Mouse (Mus musculus) midbrain, postnatal 0 days (tissue): ENCODE measurements around the gene Elovl1. TPM values are rescaled to one million over a fixed set of nuclear protein-coding genes. Genes with fewer than 3 reads are reported as not detected.

Experiments used
- ATAC-seq: fragments of 200-750 bp; cut with Nextera tagmentation; 2 replicates; pipeline ENCODE4 v1.8.0; 2017; ENCODE audit warnings: moderate number of reproducible peaks, mild to moderate bottlenecking, moderate TSS enrichment, moderate library complexity; ENCODE audit not compliant: low FRiP score
- DNase-seq: peaks from one replicate; pipeline ENCODE4 v3.0.0-alpha.2; 2015; ENCODE audit warnings: low spot score
- H3K27ac ChIP-seq: fragments of 300-500 bp; sonication (generic); 2 replicates; pipeline ENCODE4 v1.5.1; 2014; ENCODE audit warnings: low read depth, mild to moderate bottlenecking, low read length, mixed read lengths
- H3K27me3 ChIP-seq: fragments of 300-500 bp; sonication (generic); 2 replicates; pipeline ENCODE4 v1.6.1; 2014; ENCODE audit warnings: low read length, control low read depth, mixed read lengths; ENCODE audit not compliant: insufficient read depth
- H3K36me3 ChIP-seq: fragments of 300-500 bp; sonication (generic); 2 replicates; pipeline ENCODE4 v1.6.1; 2014; ENCODE audit warnings: low read length, control low read depth, mixed read lengths; ENCODE audit not compliant: insufficient read depth
- H3K4me1 ChIP-seq: fragments of 300-500 bp; sonication (generic); 2 replicates; pipeline ENCODE4 v1.6.1; 2014; ENCODE audit warnings: mild to moderate bottlenecking, control low read depth, antibody characterized with exemption, low read length, mixed read lengths; ENCODE audit not compliant: insufficient read depth
- H3K4me2 ChIP-seq: fragments of 300-500 bp; sonication (generic); 2 replicates; pipeline ENCODE4 v1.6.1; 2014; ENCODE audit warnings: low read depth, mild to moderate bottlenecking, low read length, mixed read lengths; ENCODE audit not compliant: poor library complexity, severe bottlenecking
- H3K4me3 ChIP-seq: fragments of 300-500 bp; sonication (generic); 2 replicates; pipeline ENCODE4 v1.5.1; 2014; ENCODE audit warnings: low read depth, mild to moderate bottlenecking, low read length, moderate library complexity
- H3K9ac ChIP-seq: fragments of 300-500 bp; sonication (generic); replicated peaks from 2 replicates; pipeline ENCODE4 v1.6.1; 2014; ENCODE audit warnings: mild to moderate bottlenecking, low read length, moderate library complexity, mixed read lengths; ENCODE audit not compliant: poor library complexity, severe bottlenecking
- H3K9me3 ChIP-seq: fragments of 300-500 bp; sonication (generic); 2 replicates; pipeline ENCODE4 v1.6.1; 2016; ENCODE audit warnings: low read length, control low read depth
- CTCF ChIP-seq: IDR thresholded peaks from 2 replicates; pipeline ENCODE4 v1.5.1; 2016; ENCODE audit warnings: antibody characterized with exemption, mild to moderate bottlenecking
- WGBS: fragments of 180-500 bp; shearing (Covaris S2); extraction: QIAGEN DNeasy Blood & Tissue Kit; methylation state at CpG from one replicate; pipeline ENCODE4 v1.1.7; 2014; 5-methylcytosine and 5-hydroxymethylcytosine counted together
- polyA plus RNA-seq: library from polyadenylated mRNA; unstranded; fragments of >200 nt; fragmentation: Nextera tagmentation; extraction: Ambion mirVana; gene quantifications from 2 replicates; pipeline ENCODE4 v1.2.1, GENCODE M21; 2015
- total RNA-seq: library from RNA; depleted of rRNA; stranded (reverse); fragments of >200 nt; gene quantifications from 2 replicates; pipeline ENCODE4 v1.2.3, GENCODE M21; 2014; rRNA removed

The Elovl1 gene
- 22.1 and 23.6 TPM in 2 replicates for total RNA-seq
- polyA plus RNA-seq = 23.8 and 28.2 TPM in 2 replicates

DNA sequence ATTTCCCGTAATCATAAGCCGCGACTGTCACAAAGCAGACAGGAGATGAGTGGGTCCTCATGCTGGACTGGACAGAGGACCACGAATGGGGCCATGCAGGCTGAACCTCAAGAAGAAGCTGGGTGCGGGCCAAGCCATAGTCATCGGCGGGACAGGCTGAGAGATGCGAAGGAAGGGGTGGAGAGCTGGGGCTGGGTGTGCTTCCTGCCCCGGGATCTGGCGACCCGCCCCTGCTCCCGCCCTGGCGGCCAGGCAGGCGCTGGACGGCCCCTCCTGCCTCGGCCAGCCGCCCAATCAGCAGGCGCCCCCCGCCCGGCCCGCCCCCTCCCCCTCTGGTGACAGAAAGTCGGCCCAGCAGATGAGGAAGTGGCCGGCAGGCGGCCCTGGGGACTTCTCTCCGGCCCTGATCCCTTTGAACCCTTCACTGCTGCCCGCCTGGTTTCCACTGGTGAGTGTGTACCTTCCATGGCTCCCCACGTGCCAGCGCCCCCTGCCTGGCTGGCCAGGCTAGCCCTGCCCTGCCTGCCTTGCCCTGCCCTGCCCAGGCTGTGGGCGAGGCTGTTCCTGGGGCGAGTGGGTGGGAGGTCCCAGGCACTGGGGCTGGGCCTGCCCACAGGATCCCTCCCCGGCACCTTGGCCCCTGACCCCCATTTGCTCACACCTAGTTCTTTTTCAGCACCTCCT, at the start of gene Elovl1:
TSS of gene Elovl1 (plus strand) at position 326 of the 684 bp plus-strand sequence.
- Histone ChIP-seq H3K9me3 (no peaks in the 10 kb centered on the region), H3K4me1 (0 out of 2 replicates have a peak, but pooled peaks cover 3% of the 10 kb centered on the region), H3K9ac (peak within 1 kb of the TSS; percentile 68), H3K36me3 (peaks cover 11% of the 10 kb centered on the region), H3K4me2 (peak within 1 kb of the TSS; percentile 89), H3K4me3 (peak within 1 kb of the TSS; percentile 49), H3K27ac (peak within 1 kb of the TSS; percentile 39), H3K27me3 (no peaks in the 10 kb centered on the region)
- peak; percentile 64 for TF ChIP-seq CTCF
- WGBS = 2% methylated on average over 28 of the region's 31 CpGs
- ATAC-seq (peak; percentile 88), DNase-seq (peak; percentile 78)

DNA sequence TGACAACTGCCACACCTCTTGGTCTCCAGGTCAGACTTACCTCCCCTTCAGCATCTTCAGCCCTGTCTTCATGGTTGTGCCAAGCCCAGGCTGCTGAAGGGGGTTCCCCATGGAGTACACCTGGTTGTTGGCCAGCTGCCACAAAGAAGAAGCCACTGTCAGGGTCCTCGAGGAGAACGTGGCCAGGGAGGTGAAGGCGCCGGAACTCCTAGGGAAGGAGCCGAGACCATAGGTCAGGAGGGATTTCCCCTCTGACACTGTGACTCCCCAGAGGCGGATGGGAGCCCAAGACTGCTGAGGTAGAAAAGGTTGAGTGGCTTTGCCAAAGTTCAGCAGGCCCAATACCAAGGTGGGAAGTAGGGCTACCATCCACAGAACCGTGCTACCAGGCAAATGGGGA, 44.6 kb upstream of the Elovl1 start:
- no peak for ATAC-seq
- no peak overlapping the region for H3K4me2 ChIP-seq
- peaks cover 89% of the 10 kb centered on the region for H3K36me3 ChIP-seq
- no peaks in the 10 kb centered on the region for H3K9me3 ChIP-seq
- H3K27ac ChIP-seq = no peak overlapping the region
- no peak for TF ChIP-seq CTCF
- H3K27me3 ChIP-seq = no peaks in the 10 kb centered on the region
- no peak overlapping the region for H3K9ac ChIP-seq
- 95% methylated on average over 7 of the region's 7 CpGs for WGBS
- H3K4me1 ChIP-seq = no peaks in the 10 kb centered on the region
- no peak overlapping the region for H3K4me3 ChIP-seq
- DNase-seq = no peak

DNA sequence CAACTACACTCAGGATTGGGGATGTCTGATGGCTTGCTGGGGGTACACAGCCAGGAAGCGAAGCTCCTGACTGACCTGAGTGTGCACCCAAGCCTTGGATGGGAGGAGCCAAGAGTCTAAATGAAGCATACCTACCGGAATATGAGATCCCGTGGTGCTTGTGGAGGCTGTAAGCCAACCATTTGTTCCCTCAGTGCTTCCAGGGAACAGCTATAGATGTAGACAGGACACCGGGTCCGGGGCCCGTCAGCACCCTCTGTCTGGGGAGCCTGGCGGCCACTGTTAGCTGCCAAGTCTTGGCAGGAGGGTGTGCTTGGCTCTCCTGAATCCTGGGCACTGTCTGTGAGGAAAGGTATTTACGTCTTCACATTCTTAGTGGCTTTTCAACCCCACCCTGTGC, 40.6 kb upstream of the Elovl1 start:
- WGBS = 91% methylated on average over 8 of the region's 8 CpGs
- Histone ChIP-seq H3K36me3 (peaks cover 97% of the 10 kb centered on the region), H3K4me1 (no peaks in the 10 kb centered on the region), H3K9ac (no peak overlapping the region), H3K4me3 (no peak overlapping the region), H3K9me3 (no peaks in the 10 kb centered on the region), H3K27me3 (no peaks in the 10 kb centered on the region), H3K27ac (no peak overlapping the region), H3K4me2 (no peak overlapping the region)
- TF ChIP-seq CTCF = no peak
- no peak for DNase-seq
- no peak for ATAC-seq

DNA sequence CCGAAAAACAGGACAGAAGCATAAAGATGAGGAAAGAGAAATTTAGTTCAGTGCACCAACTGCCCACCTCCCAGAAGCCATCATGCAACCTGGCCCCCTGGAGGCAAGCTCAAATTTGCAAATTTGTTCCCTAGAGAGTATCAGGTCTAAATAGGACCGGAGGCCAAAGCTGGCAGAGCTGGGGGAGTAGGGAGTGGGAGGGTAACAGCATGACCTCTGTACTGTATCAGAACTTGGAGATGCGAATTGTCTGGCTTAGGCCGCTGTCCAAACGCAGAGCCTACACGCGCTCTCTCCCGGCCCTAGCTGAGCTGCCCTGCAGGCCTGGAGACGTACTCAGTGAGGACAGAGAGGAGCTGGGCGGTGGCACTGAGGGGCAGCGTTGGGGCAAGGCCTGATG, 37.7 kb upstream of the Elovl1 start:
- Histone ChIP-seq H3K27ac (no peak overlapping the region), H3K4me2 (no peak overlapping the region), H3K4me1 (no peaks in the 10 kb centered on the region), H3K9ac (no peak overlapping the region), H3K27me3 (no peaks in the 10 kb centered on the region), H3K4me3 (no peak overlapping the region), H3K36me3 (peaks cover 98% of the 10 kb centered on the region), H3K9me3 (no peaks in the 10 kb centered on the region)
- DNase-seq = no peak
- 91% methylated on average over 11 of the region's 11 CpGs for WGBS
- TF ChIP-seq CTCF = no peak
- no peak for ATAC-seq

DNA sequence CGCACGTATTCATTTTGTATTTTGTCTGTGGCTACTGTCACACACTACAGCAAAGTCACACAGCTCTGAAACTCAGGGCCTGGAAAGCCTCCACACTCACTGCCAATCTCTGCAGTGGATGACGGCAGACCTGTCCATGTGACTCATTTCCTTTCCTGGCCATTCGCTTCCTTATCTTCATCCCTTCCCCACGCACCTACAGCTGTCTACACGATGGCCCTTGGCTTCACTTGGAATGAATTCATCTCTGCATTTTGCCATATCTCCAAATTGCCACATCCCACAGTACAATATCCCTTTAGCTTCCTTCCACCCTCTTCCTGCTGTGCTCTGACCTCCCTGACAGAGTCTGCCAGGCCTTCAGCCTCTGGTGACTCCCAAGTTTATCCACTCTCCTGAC, 33.4 kb upstream of the Elovl1 start:
- peaks cover 92% of the 10 kb centered on the region for H3K36me3 ChIP-seq
- no peak for TF ChIP-seq CTCF
- H3K4me1 ChIP-seq = no peaks in the 10 kb centered on the region
- H3K27me3 ChIP-seq = no peaks in the 10 kb centered on the region
- no peak overlapping the region for H3K4me2 ChIP-seq
- H3K9me3 ChIP-seq = no peaks in the 10 kb centered on the region
- ATAC-seq (no peak), DNase-seq (no peak)
- no peak overlapping the region for H3K27ac ChIP-seq
- no peak overlapping the region for H3K9ac ChIP-seq
- H3K4me3 ChIP-seq = no peak overlapping the region
- WGBS = 92% methylated on average over 6 of the region's 6 CpGs

DNA sequence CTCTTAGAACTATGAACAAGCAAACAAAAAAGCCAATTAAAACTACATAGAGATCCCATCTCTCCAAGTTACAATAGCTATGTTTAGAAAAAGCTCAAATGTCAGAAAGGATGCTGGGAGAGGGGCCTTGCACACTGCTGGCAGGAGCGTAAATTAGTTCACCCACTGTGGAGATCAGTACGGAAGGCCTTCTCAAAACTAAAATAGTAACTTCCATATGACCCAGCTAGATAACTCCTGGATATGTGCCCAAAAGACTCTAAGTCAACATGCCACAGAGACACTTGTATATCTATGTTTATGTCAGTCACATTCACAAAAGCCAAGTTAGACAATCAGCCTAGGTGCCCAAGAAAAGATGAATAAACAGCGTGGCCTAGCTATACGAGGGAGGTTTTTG, 32.6 kb upstream of the Elovl1 start:
- Histone ChIP-seq H3K36me3 (peaks cover 91% of the 10 kb centered on the region), H3K4me1 (no peaks in the 10 kb centered on the region), H3K4me3 (no peak overlapping the region), H3K27me3 (no peaks in the 10 kb centered on the region), H3K9ac (no peak overlapping the region), H3K4me2 (no peak overlapping the region), H3K27ac (no peak overlapping the region), H3K9me3 (no peaks in the 10 kb centered on the region)
- no peak for DNase-seq
- 87% methylated on average over 4 of the region's 4 CpGs for WGBS
- no peak for ATAC-seq
- no peak for TF ChIP-seq CTCF
